Mouse (Mus musculus): ENCODE results near the gene Gna11.

- no peak for TF ChIP-seq CTCF (IDR thresholded peaks at IDR 0.05; ENCODE audit: insufficient read depth, low read depth, low read length)
- no peak for TF ChIP-seq POLR2A (IDR thresholded peaks at IDR 0.05; ENCODE audit: insufficient read depth, low read depth, low read length)
These were observed 45.6 kb downstream of the Gna11 start for GRCm38 (mm10) chr10:81499250-81499901.
